Mouse (Mus musculus) forebrain, embryonic 14.5 days (tissue): ENCODE data around the gene 1700003E16Rik. TPM values are rescaled to one million over a fixed set of nuclear protein-coding genes. Genes with fewer than 3 reads are reported as not detected.

ENCODE experiments used
- ATAC-seq: fragments of 200-750 bp; cut with Nextera tagmentation; 2 replicates; pipeline ENCODE4 v1.8.0; 2017; ENCODE audit warnings: mild to moderate bottlenecking, moderate library complexity
- DNase-seq: peaks from one replicate; pipeline ENCODE4 v3.0.0-alpha.2; 2015; ENCODE audit warnings: low spot score
- H3K27ac ChIP-seq: fragments of 300-500 bp; sonication (generic); 2 replicates; pipeline ENCODE4 v1.5.1; 2014; ENCODE audit warnings: low read depth, mild to moderate bottlenecking, control low read depth, low read length, moderate library complexity
- H3K27me3 ChIP-seq: fragments of 300-500 bp; sonication (generic); replicated peaks from 2 replicates; pipeline ENCODE4 v1.6.1; 2014; ENCODE audit warnings: low read length, control low read depth, mixed read lengths; ENCODE audit not compliant: control insufficient read depth, insufficient read depth
- H3K36me3 ChIP-seq: fragments of 300-500 bp; sonication (generic); 2 replicates; pipeline ENCODE4 v1.6.1; 2014; ENCODE audit warnings: low read length, control low read depth; ENCODE audit not compliant: control insufficient read depth, insufficient read depth
- H3K4me1 ChIP-seq: fragments of 300-500 bp; sonication (generic); 2 replicates; pipeline ENCODE4 v1.6.1; 2014; ENCODE audit warnings: antibody characterized with exemption, low read length, control low read depth; ENCODE audit not compliant: control insufficient read depth, insufficient read depth
- H3K4me2 ChIP-seq: fragments of 300-500 bp; sonication (generic); 2 replicates; pipeline ENCODE4 v1.6.1; 2014; ENCODE audit warnings: mild to moderate bottlenecking, control low read depth, low read length
- H3K4me3 ChIP-seq: fragments of 300-500 bp; sonication (generic); 2 replicates; pipeline ENCODE4 v1.5.1; 2014; ENCODE audit warnings: low read depth, low read length, control low read depth
- H3K9ac ChIP-seq: fragments of 300-500 bp; sonication (generic); 2 replicates; pipeline ENCODE4 v1.6.1; 2014; ENCODE audit warnings: mild to moderate bottlenecking, low read length, control low read depth, moderate library complexity
- H3K9me3 ChIP-seq: fragments of 300-500 bp; sonication (generic); replicated peaks from 2 replicates; pipeline ENCODE4 v1.6.1; 2016; ENCODE audit warnings: low read length, control low read depth, mixed read lengths; ENCODE audit not compliant: control insufficient read depth
- WGBS: fragments of 180-500 bp; shearing (Covaris S2); extraction: QIAGEN DNeasy Blood & Tissue Kit; methylation state at CpG from one replicate; pipeline ENCODE4 v1.1.7; 2014; 5-methylcytosine and 5-hydroxymethylcytosine counted together
- polyA plus RNA-seq: library from polyadenylated mRNA; unstranded; fragments of >200 nt; fragmentation: Nextera tagmentation; extraction: Ambion mirVana; gene quantifications from 2 replicates; pipeline ENCODE4 v1.2.1, GENCODE M21; 2014

Gene 1700003E16Rik
- polyA plus RNA-seq, 1 experiment from 2014 or later, result 5.8 TPM

DNA sequence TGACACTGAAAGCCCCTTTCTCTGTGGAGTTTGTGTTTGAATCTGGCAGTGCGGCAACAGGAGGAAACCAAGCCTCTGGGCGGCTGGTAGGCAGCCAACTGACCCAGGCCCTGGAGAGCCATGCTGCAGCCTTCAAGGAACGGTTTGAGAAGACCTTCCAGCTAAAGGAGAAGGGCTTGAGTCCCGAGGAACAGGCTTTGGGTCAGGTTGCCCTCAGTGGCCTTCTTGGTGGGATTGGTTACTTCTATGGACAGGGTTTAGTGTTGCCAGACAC, 39.1 kb upstream of the 1700003E16Rik start:
- Histone ChIP-seq H3K27ac (0 out of 2 replicates have a peak overlapping the region, but pooled peaks have one; percentile 18), H3K9ac (no peak overlapping the region; the same call in 1 of the 2 replicates), H3K27me3 (no peaks in the 10 kb centered on the region), H3K9me3 (no peaks in the 10 kb centered on the region), H3K4me1 (peaks cover 15% of the 10 kb centered on the region), H3K36me3 (peaks cover 28% of the 10 kb centered on the region), H3K4me3 (no peak overlapping the region), H3K4me2 (peak overlapping the region; percentile 95; the same call in 1 of the 2 replicates)
- 94% methylated on average over 4 of the region's 4 CpGs for WGBS
- no peak for DNase-seq
- no peak for ATAC-seq

- H3K9me3 ChIP-seq, result no peaks in the 10 kb centered on the region
- H3K27me3 ChIP-seq, result no peaks in the 10 kb centered on the region
- H3K4me2 ChIP-seq, result no peak overlapping the region
- no peak overlapping the region for H3K4me3 ChIP-seq
- H3K9ac ChIP-seq, result no peak overlapping the region
- DNase-seq, result no peak
- H3K36me3 ChIP-seq, result peaks cover 28% of the 10 kb centered on the region
- ATAC-seq, result no peak
- WGBS, result 89% methylated on average over 13 of the region's 13 CpGs
- peaks cover 17% of the 10 kb centered on the region for H3K4me1 ChIP-seq
- H3K27ac ChIP-seq, result peak overlapping the region; percentile 18; the same call in 1 of the 2 replicates
Measured at GRCm38 (mm10) chr6:83117616-83118015, 38.6 kb upstream of the 1700003E16Rik start.

- Histone ChIP-seq H3K4me2 (no peak overlapping the region), H3K9ac (no peak overlapping the region; the same call in 1 of the 2 replicates), H3K27me3 (no peaks in the 10 kb centered on the region), H3K9me3 (no peaks in the 10 kb centered on the region), H3K27ac (no peak overlapping the region), H3K36me3 (peaks cover 32% of the 10 kb centered on the region), H3K4me1 (peaks cover 22% of the 10 kb centered on the region), H3K4me3 (no peak overlapping the region)
- no peak for ATAC-seq
- DNase-seq, result no peak
- WGBS, result 78% methylated on average over 11 of the region's 11 CpGs
Measured at GRCm38 (mm10) chr6:83118369-83118768, 37.8 kb upstream of the 1700003E16Rik start.

DNA sequence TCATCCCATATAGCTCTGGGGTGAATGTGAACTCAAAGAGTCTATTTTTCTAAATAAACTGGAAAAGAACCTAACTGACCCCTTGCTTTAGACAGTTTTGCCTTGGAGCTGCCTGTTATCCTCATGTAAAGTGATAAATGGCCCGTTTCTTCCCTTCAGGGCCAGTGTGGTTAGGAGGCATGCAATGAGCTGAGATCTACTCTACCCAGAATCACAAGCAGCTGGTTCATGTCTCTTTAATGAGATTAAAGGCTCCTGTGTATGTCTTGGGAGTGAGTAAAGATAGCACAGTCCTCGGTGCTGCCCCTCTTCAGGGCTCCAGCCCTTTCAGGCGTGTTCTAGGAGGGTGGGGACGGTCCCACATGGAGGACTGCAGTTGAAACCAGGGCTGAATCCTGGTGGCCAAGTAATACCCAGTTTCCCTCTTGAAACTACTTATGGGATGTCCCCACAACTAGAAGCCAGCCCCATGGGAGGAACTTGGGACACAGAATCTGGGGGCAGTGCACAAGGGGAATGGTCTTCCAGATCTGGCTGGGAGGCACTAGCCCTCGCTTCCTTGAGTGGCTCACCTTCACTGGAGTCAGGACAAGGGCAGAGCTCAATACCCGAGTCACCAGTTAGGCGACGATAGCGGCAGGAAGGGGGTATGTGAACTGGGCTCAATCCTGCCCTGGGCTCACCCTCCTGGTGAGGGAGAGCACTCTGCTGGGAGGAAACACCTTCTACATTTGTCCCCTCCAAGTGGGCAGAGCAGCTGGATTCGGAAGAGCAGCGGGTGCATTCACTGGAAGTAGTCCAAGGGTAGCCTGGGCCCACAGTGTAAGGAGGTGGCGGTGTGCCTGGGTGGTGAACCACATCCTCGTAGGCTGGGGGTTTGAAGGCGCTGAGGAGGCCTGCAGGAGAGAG, 37.1 kb upstream of the 1700003E16Rik start:
- no peak for DNase-seq
- peak overlapping the region; percentile 22; the same call in 1 of the 2 replicates for H3K9ac ChIP-seq
- no peak overlapping the region for H3K27ac ChIP-seq
- no peak overlapping the region; the same call in 1 of the 2 replicates for H3K4me2 ChIP-seq
- WGBS, result 80% methylated on average over 14 of the region's 14 CpGs
- no peaks in the 10 kb centered on the region for H3K27me3 ChIP-seq
- ATAC-seq, result no peak
- no peaks in the 10 kb centered on the region for H3K9me3 ChIP-seq
- peaks cover 34% of the 10 kb centered on the region for H3K36me3 ChIP-seq
- no peak overlapping the region for H3K4me3 ChIP-seq
- H3K4me1 ChIP-seq, result peaks cover 24% of the 10 kb centered on the region

GRCm38 (mm10) chr6:83119734-83120051, 36.5 kb upstream of the 1700003E16Rik start:
- no peak overlapping the region for H3K27ac ChIP-seq
- 81% methylated on average over 7 of the region's 7 CpGs for WGBS

GRCm38 (mm10) chr6:83120930-83121862, 35.0 kb upstream of the 1700003E16Rik start, which contains the start of gene Wbp1:
Gene Wbp1 (minus strand): TSS chr6:83121559.
- peak; percentile 95 for ATAC-seq
- no peaks in the 10 kb centered on the region for H3K9me3 ChIP-seq
- WGBS, result under 1% methylated on average over 38 of the region's 38 CpGs
- peak; percentile 99 for DNase-seq
- H3K9ac ChIP-seq, result peak within 1 kb of the TSS; percentile 95
- peak within 1 kb of the TSS; percentile 65 for H3K4me3 ChIP-seq
- peaks cover 26% of the 10 kb centered on the region for H3K4me1 ChIP-seq
- peaks cover 34% of the 10 kb centered on the region for H3K36me3 ChIP-seq
- peak within 1 kb of the TSS; percentile 98 for H3K27ac ChIP-seq
- H3K4me2 ChIP-seq, result peak within 1 kb of the TSS; percentile 94
- H3K27me3 ChIP-seq, result no peaks in the 10 kb centered on the region

More at GRCm38 (mm10) chr6:83119734-83120051, 36.5 kb upstream of the 1700003E16Rik start:
- Histone ChIP-seq H3K4me3 (peak overlapping the region; percentile 65; the same call in 1 of the 2 replicates), H3K36me3 (peaks cover 34% of the 10 kb centered on the region), H3K4me1 (peaks cover 30% of the 10 kb centered on the region), H3K27me3 (no peaks in the 10 kb centered on the region), H3K4me2 (peak overlapping the region; percentile 94), H3K9ac (peak overlapping the region; percentile 92; the same call in 1 of the 2 replicates), H3K9me3 (no peaks in the 10 kb centered on the region)
- ATAC-seq, result no peak
- DNase-seq, result no peak

DNA sequence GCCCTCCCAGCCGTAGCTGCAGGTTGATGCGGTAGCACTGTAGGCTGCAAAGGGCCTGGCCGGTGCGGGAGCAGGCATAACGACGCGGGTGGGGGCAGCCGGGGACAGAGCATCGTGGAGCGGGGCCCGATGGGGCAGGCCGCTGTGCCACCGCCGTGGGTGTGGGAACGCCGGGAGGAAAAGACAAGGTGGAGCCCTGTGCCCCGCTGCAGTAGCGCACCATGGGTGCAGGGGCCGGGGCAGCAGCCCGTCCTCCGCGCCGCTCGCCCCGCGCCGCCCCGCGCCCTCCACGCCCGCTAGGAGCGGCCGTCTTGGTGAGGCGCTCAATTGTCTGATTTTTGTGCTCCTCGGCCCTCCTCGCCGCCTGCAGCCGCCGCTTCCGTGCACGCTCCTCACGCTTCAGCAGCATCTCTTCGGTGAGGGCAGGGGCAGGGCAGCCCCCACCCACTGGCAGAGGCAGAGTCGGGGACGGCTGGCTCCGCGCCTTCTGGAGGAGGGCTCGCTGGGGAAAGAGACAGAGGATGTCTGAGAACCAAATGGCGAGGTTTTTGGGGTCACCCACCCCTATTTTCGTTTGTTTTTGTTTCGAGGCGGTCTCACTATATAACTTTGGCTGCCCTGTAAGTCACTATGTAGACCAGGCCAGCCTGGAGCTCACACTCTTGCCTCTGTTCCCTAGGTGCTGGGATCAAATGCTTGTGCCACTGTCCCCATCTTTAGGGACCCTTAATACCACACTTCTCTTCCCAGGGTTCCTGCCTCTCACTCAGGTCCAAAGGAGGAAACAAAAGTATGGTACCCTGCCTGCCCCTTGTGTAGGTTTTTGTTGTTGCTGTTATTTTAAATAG, 34.1 kb upstream of the 1700003E16Rik start:
- Histone ChIP-seq H3K4me1 (peaks cover 22% of the 10 kb centered on the region), H3K4me2 (peak overlapping the region; percentile 94), H3K9ac (peak overlapping the region; percentile 95), H3K27me3 (no peaks in the 10 kb centered on the region), H3K9me3 (no peaks in the 10 kb centered on the region), H3K36me3 (peaks cover 30% of the 10 kb centered on the region), H3K27ac (peak overlapping the region; percentile 98), H3K4me3 (peak overlapping the region; percentile 65)
- DNase-seq, result peak; percentile 49
- 3% methylated on average over 31 of the region's 52 CpGs for WGBS
- ATAC-seq, result no peak; the same call in 1 of the 2 replicates

DNA sequence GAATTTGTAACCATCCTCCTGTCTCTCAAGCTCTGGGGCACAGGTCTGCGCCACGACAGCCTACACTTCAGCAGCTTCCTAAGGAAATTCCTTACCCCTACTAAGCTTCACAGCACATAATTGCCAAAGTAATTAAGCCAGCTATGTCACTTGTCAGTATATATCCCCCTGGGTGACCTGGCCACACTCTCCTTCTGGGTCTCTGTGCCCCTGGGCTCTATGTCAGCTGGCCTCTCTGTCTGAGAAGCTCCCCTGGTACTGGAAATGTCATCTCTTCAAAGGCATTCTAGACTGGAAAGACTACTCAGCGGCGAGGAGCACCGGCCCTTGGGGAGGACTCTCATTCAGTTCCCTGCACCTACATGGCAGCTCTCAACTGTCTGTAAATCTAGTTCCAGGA, 33.2 kb upstream of the 1700003E16Rik start:
- Histone ChIP-seq H3K9me3 (no peaks in the 10 kb centered on the region), H3K4me2 (peak overlapping the region; percentile 94; the same call in 1 of the 2 replicates), H3K4me1 (peaks cover 22% of the 10 kb centered on the region), H3K4me3 (0 out of 2 replicates have a peak overlapping the region, but pooled peaks have one; percentile 65), H3K27me3 (no peaks in the 10 kb centered on the region), H3K36me3 (peaks cover 22% of the 10 kb centered on the region), H3K27ac (no peak overlapping the region), H3K9ac (peak overlapping the region; percentile 30; the same call in 1 of the 2 replicates)
- ATAC-seq, result no peak
- WGBS, result 87% methylated on average over 5 of the region's 5 CpGs
- no peak for DNase-seq
